Mouse (Mus musculus) heart, adult 18-20 months (tissue): ENCODE results near the gene Cyp2u1. TPM values are rescaled to one million over a fixed set of nuclear protein-coding genes. Genes with fewer than 3 reads are reported as not detected.
A peak's percentile ranks its signal among the peaks of the same experiment; 100 is the strongest.

Experiments used
- DNase-seq, 2 experiments: peaks; one replicate each; pipeline ENCODE4 v3.0.0; 2021 to 2022; ENCODE audit warnings: mixed read lengths in 1 of 2
- total RNA-seq, 2 experiments: library from RNA; stranded (reverse); gene quantifications; 2 replicates each; pipeline ENCODE4 v1.2.3; 2021

Cyp2u1 gene
- total RNA-seq, 2 experiments from 2014 or later, result 31.5 to 32.9 TPM

DNA sequence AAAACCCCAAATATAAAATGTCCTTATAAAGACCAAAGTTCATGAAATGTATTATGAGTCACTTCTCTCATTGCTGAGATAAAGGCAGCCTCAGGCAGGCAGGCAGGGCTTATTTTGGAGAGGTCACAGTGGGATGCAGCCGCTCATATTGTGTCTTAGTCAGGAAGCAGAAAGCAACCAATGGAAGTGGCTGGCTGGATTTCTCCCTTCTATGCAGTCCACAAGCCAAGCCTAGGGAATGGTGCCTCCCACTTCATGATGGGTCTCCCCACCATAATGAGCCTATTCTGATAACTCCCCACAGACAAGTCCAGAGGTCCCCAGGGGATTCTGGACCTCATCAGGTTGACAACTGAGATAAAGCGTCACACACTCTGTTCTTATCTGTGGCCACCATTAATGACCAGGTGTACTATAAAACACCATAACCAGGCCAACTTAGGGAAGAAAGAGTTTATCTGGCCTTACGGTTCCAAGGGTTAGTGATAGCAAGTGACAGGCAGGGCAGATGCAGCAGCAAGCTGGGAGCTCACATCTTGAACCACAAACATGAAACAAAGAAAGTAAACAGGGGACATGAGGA is 47.5 kb downstream of the Cyp2u1 start:
- no peak for DNase-seq

DNA sequence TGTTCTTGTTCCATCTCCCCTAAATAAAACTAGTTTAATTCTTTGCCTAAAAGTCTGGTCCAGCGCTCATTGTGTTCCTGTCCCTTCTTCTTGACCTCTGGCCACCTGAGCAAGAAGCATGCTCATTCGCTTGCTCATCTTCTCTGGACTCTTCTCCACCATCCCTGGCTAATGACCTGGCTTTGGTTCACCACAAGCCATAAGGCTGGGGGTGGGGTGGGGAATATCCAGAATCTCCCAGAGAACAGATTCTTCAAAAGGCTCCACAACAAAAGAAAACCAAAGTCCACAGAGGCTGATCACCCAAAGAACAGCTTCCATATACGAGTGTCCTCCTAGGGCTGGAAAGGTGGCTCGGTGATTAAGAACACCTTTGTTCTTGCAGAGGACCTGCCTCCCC is 48.0 kb downstream of the Cyp2u1 start:
- no peak for DNase-seq

DNA sequence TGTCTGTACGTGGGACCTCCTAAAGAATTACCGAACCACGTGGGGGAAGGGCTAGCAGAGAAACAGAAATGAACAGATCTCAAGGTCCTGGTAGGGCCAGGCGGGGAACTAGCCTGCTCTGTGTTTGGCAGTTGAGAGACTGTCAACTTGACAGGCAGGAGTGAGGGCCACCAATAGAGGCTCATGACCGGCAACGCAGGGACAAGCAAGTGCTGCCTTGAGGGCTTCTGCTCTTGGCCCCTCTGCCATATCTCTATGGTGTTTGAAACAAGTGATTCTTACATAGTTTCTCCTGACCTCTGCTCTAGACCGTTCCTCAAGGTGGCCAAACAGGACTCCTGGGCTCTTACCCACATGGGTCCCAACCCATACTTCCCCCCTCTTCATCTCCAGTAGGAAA is 51.4 kb downstream of the Cyp2u1 start:
- DNase-seq, result no peak

DNA sequence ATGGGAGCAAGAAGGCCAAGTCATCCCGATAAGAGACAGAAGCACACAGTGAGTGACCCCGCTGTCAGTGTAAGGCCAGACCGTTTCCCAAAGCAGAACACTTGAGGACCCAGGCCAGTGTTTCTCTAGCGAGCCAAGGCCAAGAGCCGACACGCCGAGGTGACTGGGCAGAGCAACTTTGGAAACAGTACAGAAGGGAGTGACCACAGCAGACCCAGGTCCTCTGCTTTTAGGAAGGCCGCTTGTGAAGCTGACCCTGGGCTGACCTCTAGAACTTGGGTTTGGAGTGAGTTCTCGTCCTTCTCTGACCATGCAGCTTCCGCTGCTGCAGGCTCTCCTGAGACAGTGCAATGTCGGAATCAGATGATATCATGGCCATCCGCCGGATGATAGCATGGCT is 52.0 kb downstream of the Cyp2u1 start:
- DNase-seq, result peak; percentile 37 to 50

DNA sequence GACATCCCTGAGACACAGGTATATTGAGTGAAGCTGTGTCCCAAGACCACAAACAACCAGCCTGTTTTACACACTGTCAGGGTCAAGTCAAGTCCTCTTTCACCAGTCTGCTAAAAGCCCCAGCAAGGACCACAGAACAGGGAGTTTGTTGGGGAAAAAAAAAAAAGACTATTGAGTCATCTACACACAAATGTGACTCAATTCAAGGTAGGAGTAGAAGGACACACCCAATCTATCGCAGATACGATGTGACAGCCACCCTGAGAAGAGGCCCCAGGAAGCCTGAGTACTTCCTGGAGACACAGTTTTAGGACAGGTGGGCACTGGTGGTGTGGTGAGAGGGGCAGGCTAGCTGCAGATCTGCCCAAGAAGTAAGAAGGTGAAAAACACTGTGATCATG is 52.7 kb downstream of the Cyp2u1 start:
- DNase-seq, result no peak

DNA sequence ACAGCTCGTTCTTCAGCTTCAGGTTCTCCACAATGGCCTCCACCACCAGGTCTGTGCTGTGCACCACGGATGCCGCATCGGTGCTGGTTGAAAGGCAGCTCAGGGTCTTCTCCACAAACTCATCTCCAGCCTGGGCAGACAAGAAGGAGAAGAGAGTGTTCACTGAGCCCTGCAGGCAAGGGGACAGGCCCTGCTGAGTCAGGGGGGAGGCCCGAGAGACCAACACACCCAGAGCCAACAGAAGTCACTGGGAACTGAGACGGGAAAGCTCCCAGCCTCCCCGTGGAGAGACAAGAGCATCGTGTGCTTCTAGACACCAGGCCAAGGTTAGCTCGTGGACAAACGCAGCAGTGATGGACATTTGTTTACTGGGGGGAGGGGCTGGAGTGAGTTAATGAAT is 54.6 kb downstream of the Cyp2u1 start:
- no peak for DNase-seq

DNA sequence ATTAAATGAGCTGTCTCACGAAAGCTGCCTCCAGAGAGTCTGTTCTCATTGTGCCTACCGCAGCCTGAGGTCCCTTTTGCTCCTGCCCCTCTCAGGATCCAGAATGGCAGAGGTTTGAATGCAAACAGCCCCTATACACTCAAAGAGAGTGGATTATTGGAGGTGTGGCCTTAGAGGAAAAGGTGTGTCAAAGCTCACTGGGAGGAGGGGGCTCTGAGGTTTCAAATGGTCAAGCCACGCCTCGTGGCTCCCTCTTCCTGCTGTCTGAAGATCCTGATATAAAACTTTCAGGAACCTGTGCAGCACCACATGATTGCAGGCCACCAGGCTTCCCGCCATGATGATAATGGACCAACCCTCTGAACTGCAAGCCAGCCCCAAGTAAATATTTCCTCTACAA is 55.2 kb downstream of the Cyp2u1 start:
- DNase-seq, result no peak

DNA sequence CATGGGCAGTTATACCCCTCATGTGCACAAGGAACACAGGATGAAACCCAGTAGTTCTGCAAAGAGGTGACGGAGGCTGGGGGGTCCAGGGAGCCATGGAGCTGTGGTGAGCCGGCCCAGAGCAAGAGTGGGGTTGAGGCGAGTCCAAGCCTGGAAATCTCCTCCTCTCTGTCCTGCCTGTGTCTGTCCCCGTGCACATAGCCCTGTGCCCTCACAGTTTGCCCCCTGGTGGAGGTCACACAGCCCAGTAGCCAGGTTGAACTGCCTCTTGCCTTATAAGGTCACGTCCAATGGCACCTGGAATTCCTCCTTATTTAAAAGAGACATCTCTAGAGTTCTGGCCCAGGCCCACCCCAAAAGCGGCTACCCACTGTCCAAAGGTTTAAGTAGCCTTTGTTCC is 55.6 kb downstream of the Cyp2u1 start:
- DNase-seq, result no peak

DNA sequence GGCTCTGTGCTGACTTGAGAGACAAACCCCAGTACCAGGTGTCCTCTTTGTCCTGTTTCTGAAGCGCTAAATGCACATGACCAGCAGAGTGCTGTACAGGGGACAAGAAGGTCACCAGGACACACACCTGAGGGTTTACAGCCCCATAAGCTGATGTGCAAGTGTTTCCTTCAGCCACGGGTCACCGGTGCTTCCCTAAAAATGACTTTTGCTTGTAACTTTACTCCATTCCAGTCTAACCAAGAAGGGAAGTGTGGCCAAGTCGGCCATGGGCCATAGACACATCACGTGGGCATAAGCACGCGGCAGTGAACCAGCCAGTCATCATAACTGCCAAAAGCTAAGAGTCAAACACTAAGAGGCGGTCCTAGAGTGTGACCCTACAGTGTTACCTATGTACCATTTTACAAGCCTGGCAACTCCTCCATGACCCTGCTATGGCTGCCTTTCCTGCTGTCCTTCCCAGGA is 56.4 kb downstream of the Cyp2u1 start:
- DNase-seq, result peak; percentile 58 to 67

DNA sequence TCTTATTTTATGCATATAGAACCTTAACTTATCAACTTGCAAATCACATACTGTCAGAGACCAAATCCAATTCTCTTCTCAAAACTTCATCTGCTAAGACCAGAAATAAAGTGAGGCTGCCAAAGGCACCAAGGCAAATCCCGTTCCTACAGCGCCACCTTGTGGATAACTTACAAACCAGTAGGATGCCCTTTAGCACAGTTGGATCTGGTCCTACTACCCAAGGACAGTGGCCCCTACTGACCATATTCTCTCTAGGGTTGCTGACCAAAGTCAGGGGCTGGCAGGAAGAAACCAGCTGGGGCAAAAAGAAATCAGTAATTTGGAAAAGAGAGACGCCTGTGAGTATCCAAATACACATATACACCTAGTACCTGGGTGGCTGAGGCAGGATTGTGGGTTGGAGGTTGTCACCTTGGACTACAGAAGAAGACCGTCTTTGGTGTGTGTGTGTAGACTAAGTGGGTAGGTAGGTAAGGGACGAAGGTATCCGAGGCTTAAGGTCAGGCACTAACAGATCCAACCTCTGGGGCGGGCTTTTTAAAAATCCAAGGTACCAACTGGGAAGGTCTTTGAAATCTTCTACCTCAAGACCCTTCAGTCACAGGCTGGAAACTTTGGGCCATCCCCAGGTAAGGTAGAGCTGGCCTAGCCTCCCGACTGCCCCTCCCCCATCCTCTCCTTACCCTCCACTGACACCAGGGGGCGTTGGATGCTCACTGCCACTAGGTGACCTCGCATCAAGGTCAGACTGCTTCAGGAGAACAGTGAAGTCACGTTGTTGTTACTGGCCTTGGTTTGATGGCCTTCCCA is 57.1 kb downstream of the Cyp2u1 start:
- DNase-seq, result peak; percentile 74 to 83

Other genes with a start within 250 kb of the Cyp2u1 start
- 1 to 10 TPM in 1 of 2 experiments, under 1 TPM in 1; 0.25 to 2.5 TPM for gene Lef1, start 192.8 kb downstream of the Cyp2u1 start, total RNA-seq
- gene Hadh, start 31.1 kb downstream of the Cyp2u1 start, total RNA-seq, result 100 to 1,000 TPM; 762 to 848 TPM
- gene Sgms2, start 188.2 kb upstream of the Cyp2u1 start, total RNA-seq, result 1 to 10 TPM; 1.7 to 1.8 TPM